Mouse (Mus musculus): ENCODE measurements around the gene Pkn2. TPM values are rescaled to one million over a fixed set of nuclear protein-coding genes. Genes with fewer than 3 reads are reported as not detected.

Pkn2 gene
- total and polyA plus RNA-seq, 2 experiments = 4.7 to 31.4 TPM

GRCm38 (mm10) chr3:142765778-142766165 is 116.0 kb downstream of the Pkn2 start:
- Histone ChIP-seq H3K27me3 (ENCODE audit: control insufficient read depth, insufficient read depth, low read length) (no peaks in the 10 kb centered on the region), H3K4me1 (ENCODE audit: control insufficient read depth, insufficient read depth, low read length) (peaks cover 7% of the 10 kb centered on the region; the same call in 1 of the 2 replicates), H3K9ac (ENCODE audit: low read depth, low read length) (peak overlapping the region; percentile 53; the same call in 1 of the 2 replicates), H3K27ac (replicated peaks; ENCODE audit: insufficient read depth, low read depth, low read length) (no peak overlapping the region), H3K36me3 (ENCODE audit: control insufficient read depth, insufficient read depth, low read length) (peaks cover 3% of the 10 kb centered on the region; the same call in 1 of the 2 replicates), H3K4me3 (ENCODE audit: insufficient read depth, low read depth, low read length) (peak overlapping the region; percentile 69), H3K79me2 (ENCODE audit: control insufficient read depth, insufficient read depth, low read length) (peaks cover 13% of the 10 kb centered on the region; the same call in 1 of the 2 replicates)
- 2% methylated on average over 10 of the region's 10 CpGs for WGBS
- TF ChIP-seq CTCF (IDR thresholded peaks at IDR 0.05; ENCODE audit: low read depth, low read length) (no peak), POLR2A (IDR thresholded peaks at IDR 0.05; ENCODE audit: extremely low read depth, insufficient read depth, low read length) (no peak)
- no peak for DNase-seq (ENCODE audit: extremely low read depth, low read depth, low spot score)

DNA sequence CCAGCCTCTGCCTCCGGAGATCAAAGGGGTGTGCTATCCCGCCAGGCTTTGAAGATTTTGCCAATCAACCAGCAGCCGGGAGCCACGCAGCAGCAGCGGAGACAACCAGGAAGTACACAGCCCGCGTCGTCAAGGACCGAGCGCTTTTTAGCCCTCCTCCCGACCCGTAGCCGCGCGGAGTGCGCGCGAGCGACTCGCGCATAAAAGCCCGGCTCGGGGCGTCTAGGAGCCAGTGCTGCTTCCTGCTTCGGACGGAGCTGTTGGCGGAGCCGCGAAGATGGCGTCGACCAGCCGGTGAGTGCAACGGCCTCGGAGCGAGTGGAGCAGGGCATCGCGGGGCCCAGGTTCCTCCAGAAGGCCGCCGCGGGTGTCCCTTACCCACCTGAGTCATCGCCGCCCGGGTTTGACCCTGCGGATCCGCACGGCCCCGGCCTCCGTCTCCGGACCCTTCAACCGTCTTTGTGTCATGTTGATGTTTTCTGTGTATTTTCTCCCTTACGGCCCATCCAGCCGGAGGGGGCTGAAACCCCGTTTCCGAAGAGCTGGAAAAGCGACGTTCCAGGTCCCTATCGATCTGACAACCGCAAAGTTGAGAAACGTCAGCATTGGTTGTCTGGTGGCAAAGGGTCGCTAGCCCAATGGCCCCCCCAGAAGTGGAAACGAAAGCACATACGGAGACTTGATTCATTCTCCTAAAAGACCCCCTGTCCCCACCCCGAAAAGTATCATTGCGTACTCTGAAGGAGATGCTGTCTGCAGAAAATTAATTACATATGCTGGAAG is 116.6 kb downstream of the Pkn2 start, which contains the start of gene Gtf2b:
Gene Gtf2b (plus strand): TSS at position 51 of the 783 bp plus-strand sequence.
- no peaks in the 10 kb centered on the region for H3K27me3 ChIP-seq (ENCODE audit: control insufficient read depth, insufficient read depth, low read length)
- peak within 1 kb of the TSS; percentile 69 for H3K4me3 ChIP-seq (ENCODE audit: insufficient read depth, low read depth, low read length)
- peak; percentile 87 for DNase-seq (ENCODE audit: extremely low read depth, low read depth, low spot score)
- TF ChIP-seq POLR2A (IDR thresholded peaks at IDR 0.05; ENCODE audit: extremely low read depth, insufficient read depth, low read length) (peak; percentile 98), CTCF (IDR thresholded peaks at IDR 0.05; ENCODE audit: low read depth, low read length) (no peak)
- peak within 1 kb of the TSS; percentile 60 for H3K27ac ChIP-seq (replicated peaks; ENCODE audit: insufficient read depth, low read depth, low read length)
- peak within 1 kb of the TSS; percentile 80 for H3K9ac ChIP-seq (ENCODE audit: low read depth, low read length)
- peaks cover 6% of the 10 kb centered on the region; the same call in 1 of the 2 replicates for H3K4me1 ChIP-seq (ENCODE audit: control insufficient read depth, insufficient read depth, low read length)
- peaks cover 11% of the 10 kb centered on the region; the same call in 1 of the 2 replicates for H3K79me2 ChIP-seq (ENCODE audit: control insufficient read depth, insufficient read depth, low read length)
- H3K36me3 ChIP-seq (ENCODE audit: control insufficient read depth, insufficient read depth, low read length) = no peaks in the 10 kb centered on the region; the same call in 1 of the 2 replicates
- WGBS = under 1% methylated on average over 64 of the region's 64 CpGs

GRCm38 (mm10) chr3:142760356-142760755 is 121.4 kb downstream of the Pkn2 start:
- WGBS = 90% methylated on average over 6 of the region's 6 CpGs
- no peak for DNase-seq (ENCODE audit: extremely low read depth, low read depth, low spot score)

GRCm38 (mm10) chr3:142758593-142758992 is 123.2 kb downstream of the Pkn2 start:
- DNase-seq (ENCODE audit: extremely low read depth, low read depth, low spot score) = no peak
- TF ChIP-seq CTCF (IDR thresholded peaks at IDR 0.05; ENCODE audit: low read depth, low read length) (no peak), POLR2A (IDR thresholded peaks at IDR 0.05; ENCODE audit: extremely low read depth, insufficient read depth, low read length) (no peak)
- Histone ChIP-seq H3K4me3 (ENCODE audit: insufficient read depth, low read depth, low read length) (no peak overlapping the region), H3K36me3 (ENCODE audit: control insufficient read depth, insufficient read depth, low read length) (no peaks in the 10 kb centered on the region), H3K79me2 (ENCODE audit: control insufficient read depth, insufficient read depth, low read length) (no peaks in the 10 kb centered on the region), H3K4me1 (ENCODE audit: control insufficient read depth, insufficient read depth, low read length) (peaks cover 3% of the 10 kb centered on the region; the same call in 1 of the 2 replicates), H3K27me3 (ENCODE audit: control insufficient read depth, insufficient read depth, low read length) (no peaks in the 10 kb centered on the region), H3K9ac (ENCODE audit: low read depth, low read length) (no peak overlapping the region), H3K27ac (replicated peaks; ENCODE audit: insufficient read depth, low read depth, low read length) (no peak overlapping the region)
- WGBS = 95% methylated on average over 7 of the region's 7 CpGs

More at GRCm38 (mm10) chr3:142760356-142760755, 121.4 kb downstream of the Pkn2 start:
- Histone ChIP-seq H3K9ac (ENCODE audit: low read depth, low read length) (no peak overlapping the region), H3K79me2 (ENCODE audit: control insufficient read depth, insufficient read depth, low read length) (no peaks in the 10 kb centered on the region; the same call in 1 of the 2 replicates), H3K4me1 (ENCODE audit: control insufficient read depth, insufficient read depth, low read length) (peaks cover 3% of the 10 kb centered on the region; the same call in 1 of the 2 replicates), H3K27ac (replicated peaks; ENCODE audit: insufficient read depth, low read depth, low read length) (no peak overlapping the region), H3K4me3 (ENCODE audit: insufficient read depth, low read depth, low read length) (no peak overlapping the region), H3K36me3 (ENCODE audit: control insufficient read depth, insufficient read depth, low read length) (no peaks in the 10 kb centered on the region), H3K27me3 (ENCODE audit: control insufficient read depth, insufficient read depth, low read length) (no peaks in the 10 kb centered on the region)
- TF ChIP-seq CTCF (IDR thresholded peaks at IDR 0.05; ENCODE audit: low read depth, low read length) = no peak
- no peak for TF ChIP-seq POLR2A (IDR thresholded peaks at IDR 0.05; ENCODE audit: extremely low read depth, insufficient read depth, low read length)

- 17% methylated on average over 12 of the region's 12 CpGs for WGBS
- no peak for TF ChIP-seq POLR2A (IDR thresholded peaks at IDR 0.05; ENCODE audit: extremely low read depth, insufficient read depth, low read length)
- no peak for TF ChIP-seq CTCF (IDR thresholded peaks at IDR 0.05; ENCODE audit: low read depth, low read length)
- H3K79me2 ChIP-seq (ENCODE audit: control insufficient read depth, insufficient read depth, low read length) = no peaks in the 10 kb centered on the region
- H3K4me3 ChIP-seq (ENCODE audit: insufficient read depth, low read depth, low read length) = no peak overlapping the region
- H3K27me3 ChIP-seq (ENCODE audit: control insufficient read depth, insufficient read depth, low read length) = no peaks in the 10 kb centered on the region
- H3K9ac ChIP-seq (ENCODE audit: low read depth, low read length) = no peak overlapping the region
- peak; percentile 81 for DNase-seq (ENCODE audit: extremely low read depth, low read depth, low spot score)
- no peak overlapping the region for H3K27ac ChIP-seq (replicated peaks; ENCODE audit: insufficient read depth, low read depth, low read length)
- H3K4me1 ChIP-seq (ENCODE audit: control insufficient read depth, insufficient read depth, low read length) = peaks cover 3% of the 10 kb centered on the region; the same call in 1 of the 2 replicates
- H3K36me3 ChIP-seq (ENCODE audit: control insufficient read depth, insufficient read depth, low read length) = no peaks in the 10 kb centered on the region
Measured at GRCm38 (mm10) chr3:142757841-142758240, 124.0 kb downstream of the Pkn2 start.

All from liver, adult 2 months (tissue).